Mouse (Mus musculus) lung, embryonic 14.5 days (tissue): ENCODE data around the gene Rinl. TPM values are rescaled to one million over a fixed set of nuclear protein-coding genes. Genes with fewer than 3 reads are reported as not detected.

Experiments used
- ATAC-seq: fragments of 200-750 bp; cut with Nextera tagmentation; 2 replicates; pipeline ENCODE4 v1.8.0; 2017; ENCODE audit warnings: mild to moderate bottlenecking, moderate TSS enrichment, moderate library complexity; ENCODE audit not compliant: insufficient read depth
- DNase-seq: peaks from one replicate; pipeline ENCODE4 v3.0.0-alpha.2; 2015
- H3K27ac ChIP-seq: fragments of 300-500 bp; sonication (generic); 2 replicates; pipeline ENCODE4 v1.5.1; 2014; ENCODE audit warnings: low read depth, mild to moderate bottlenecking, moderate library complexity
- H3K27me3 ChIP-seq: fragments of 300-500 bp; sonication (generic); 2 replicates; pipeline ENCODE4 v1.6.1; 2014; ENCODE audit warnings: low read length, control low read depth; ENCODE audit not compliant: insufficient read depth
- H3K36me3 ChIP-seq: fragments of 300-500 bp; sonication (generic); 2 replicates; pipeline ENCODE4 v1.6.1; 2014; ENCODE audit warnings: control low read depth; ENCODE audit not compliant: insufficient read depth
- H3K4me1 ChIP-seq: fragments of 300-500 bp; sonication (generic); 2 replicates; pipeline ENCODE4 v1.6.1; 2014; ENCODE audit warnings: antibody characterized with exemption, control low read depth; ENCODE audit not compliant: insufficient read depth
- H3K4me2 ChIP-seq: fragments of 300-500 bp; sonication (generic); 2 replicates; pipeline ENCODE4 v1.6.1; 2014; ENCODE audit warnings: mild to moderate bottlenecking
- H3K4me3 ChIP-seq: fragments of 300-500 bp; sonication (generic); 2 replicates; pipeline ENCODE4 v1.5.1; 2014; ENCODE audit warnings: low read depth, low read length
- H3K9ac ChIP-seq: fragments of 300-500 bp; sonication (generic); 2 replicates; pipeline ENCODE4 v1.6.1; 2014
- H3K9me3 ChIP-seq: fragments of 300-500 bp; sonication (generic); 2 replicates; pipeline ENCODE4 v1.6.1; 2016; ENCODE audit warnings: low read depth, low read length, control low read depth
- CTCF ChIP-seq: IDR thresholded peaks from 2 replicates; pipeline ENCODE4 v1.5.1; 2016; ENCODE audit warnings: antibody characterized with exemption, low read depth
- WGBS: fragments of 180-500 bp; shearing (Covaris S2); extraction: QIAGEN DNeasy Blood & Tissue Kit; methylation state at CpG from one replicate; pipeline ENCODE4 v1.1.7; 2014; 5-methylcytosine and 5-hydroxymethylcytosine counted together
- polyA plus RNA-seq: library from polyadenylated mRNA; unstranded; fragments of >200 nt; fragmentation: Nextera tagmentation; extraction: Ambion mirVana; gene quantifications from 2 replicates; pipeline ENCODE4 v1.2.1, GENCODE M21; 2014

The Rinl gene
- polyA plus RNA-seq, 1 experiment from 2014 or later: 6.8 TPM

GRCm38 (mm10) chr7:28829821-28830220, 41.1 kb downstream of the Rinl start:
- 88% methylated on average over 8 of the region's 8 CpGs for WGBS
- no peaks in the 10 kb centered on the region for H3K4me1 ChIP-seq
- H3K27me3 ChIP-seq: no peaks in the 10 kb centered on the region
- no peak for DNase-seq
- no peak overlapping the region for H3K9ac ChIP-seq
- TF ChIP-seq CTCF: no peak
- ATAC-seq: no peak
- H3K4me2 ChIP-seq: no peak overlapping the region
- H3K9me3 ChIP-seq: no peaks in the 10 kb centered on the region
- no peak overlapping the region for H3K4me3 ChIP-seq
- H3K27ac ChIP-seq: no peak overlapping the region
- peaks cover 23% of the 10 kb centered on the region; the same call in 1 of the 2 replicates for H3K36me3 ChIP-seq

DNA sequence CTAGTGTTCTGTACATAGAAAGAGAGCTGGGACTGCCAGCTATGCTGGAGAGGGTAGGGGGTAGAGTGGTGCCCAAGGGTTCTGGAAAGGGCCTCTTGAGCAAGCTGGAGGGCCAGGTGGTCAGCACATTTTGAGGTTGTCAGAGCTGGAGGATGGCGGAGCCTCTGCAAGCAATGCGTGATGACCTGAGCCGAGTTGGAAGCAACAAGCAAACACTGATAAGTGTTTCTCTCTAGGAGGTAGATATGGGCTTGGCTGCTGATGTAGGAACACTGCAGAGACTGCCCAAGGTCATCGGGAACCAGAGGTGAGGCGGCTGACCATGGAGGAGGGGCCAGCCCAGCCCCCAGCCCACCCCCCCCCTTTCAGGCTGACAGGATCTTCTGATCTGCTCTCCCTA, 42.2 kb downstream of the Rinl start:
- Histone ChIP-seq H3K27me3 (no peaks in the 10 kb centered on the region), H3K27ac (no peak overlapping the region), H3K9me3 (no peaks in the 10 kb centered on the region), H3K4me3 (no peak overlapping the region), H3K4me2 (no peak overlapping the region), H3K4me1 (no peaks in the 10 kb centered on the region), H3K9ac (no peak overlapping the region), H3K36me3 (peaks cover 23% of the 10 kb centered on the region; the same call in 1 of the 2 replicates)
- ATAC-seq (no peak), DNase-seq (no peak)
- WGBS: 69% methylated on average over 5 of the region's 5 CpGs
- no peak for TF ChIP-seq CTCF

DNA sequence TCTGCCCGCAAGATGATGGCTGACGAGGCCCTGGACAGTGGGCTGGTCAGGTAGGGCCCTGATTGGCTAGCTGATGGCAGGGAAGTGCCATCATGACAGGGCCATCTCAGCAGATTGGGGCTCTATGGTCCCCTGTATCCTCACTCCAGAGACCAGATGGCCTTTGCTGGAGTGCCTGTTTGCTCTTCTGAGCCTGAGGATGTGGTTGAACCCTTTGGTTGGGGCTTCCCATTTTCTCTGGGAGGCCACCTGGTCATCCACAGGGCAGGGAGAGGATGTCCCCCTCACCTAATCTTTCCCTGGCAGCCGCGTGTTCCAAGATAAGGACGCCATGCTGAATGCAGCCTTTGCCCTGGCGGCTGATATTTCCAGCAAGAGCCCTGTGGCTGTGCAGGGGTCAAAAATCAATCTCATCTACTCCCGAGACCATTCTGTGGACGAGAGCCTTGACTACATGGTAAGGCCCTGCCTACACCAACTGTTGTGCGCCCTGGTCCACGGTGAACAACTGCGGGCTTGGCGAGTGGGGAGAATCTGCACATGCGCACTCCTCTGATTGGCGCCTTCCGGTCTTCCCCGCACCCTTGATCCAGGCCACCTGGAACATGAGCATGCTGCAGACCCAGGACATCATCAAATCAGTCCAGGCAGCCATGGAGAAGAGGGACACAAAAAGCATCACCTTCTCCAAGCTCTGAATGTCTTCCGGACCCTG, 42.8 kb downstream of the Rinl start:
- Histone ChIP-seq H3K4me2 (no peak overlapping the region), H3K9ac (no peak overlapping the region), H3K4me3 (no peak overlapping the region), H3K27ac (no peak overlapping the region), H3K27me3 (no peaks in the 10 kb centered on the region), H3K4me1 (no peaks in the 10 kb centered on the region), H3K36me3 (peaks cover 20% of the 10 kb centered on the region; the same call in 1 of the 2 replicates), H3K9me3 (no peaks in the 10 kb centered on the region)
- WGBS: 80% methylated on average over 17 of the region's 17 CpGs
- DNase-seq (no peak), ATAC-seq (no peak)
- TF ChIP-seq CTCF: no peak

DNA sequence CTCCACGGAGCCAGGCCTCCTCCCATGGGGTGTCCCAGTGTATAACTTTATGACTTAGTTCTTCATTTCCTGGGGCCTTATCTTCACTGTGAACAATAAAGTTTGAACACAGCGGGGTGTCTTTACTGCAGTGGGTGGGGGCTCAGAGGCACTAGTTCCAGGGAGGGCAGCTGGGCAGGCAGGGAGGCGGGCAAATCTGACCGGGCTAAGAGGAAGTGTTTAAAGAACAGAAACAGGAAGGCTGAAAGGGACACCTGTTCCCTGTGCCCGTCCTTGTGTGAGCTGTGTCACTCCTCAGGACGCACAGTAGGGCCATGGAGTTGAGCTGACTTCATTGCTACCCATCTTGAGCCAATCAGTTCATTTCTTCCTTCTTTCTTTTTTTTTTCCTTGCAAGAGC, 43.4 kb downstream of the Rinl start:
- H3K9me3 ChIP-seq: no peaks in the 10 kb centered on the region
- H3K36me3 ChIP-seq: peaks cover 20% of the 10 kb centered on the region; the same call in 1 of the 2 replicates
- no peak for DNase-seq
- TF ChIP-seq CTCF: no peak
- H3K27ac ChIP-seq: no peak overlapping the region
- no peaks in the 10 kb centered on the region for H3K27me3 ChIP-seq
- ATAC-seq: no peak
- H3K4me1 ChIP-seq: no peaks in the 10 kb centered on the region
- WGBS: 62% methylated on average over 6 of the region's 6 CpGs
- no peak overlapping the region for H3K9ac ChIP-seq
- H3K4me2 ChIP-seq: no peak overlapping the region
- no peak overlapping the region for H3K4me3 ChIP-seq

DNA sequence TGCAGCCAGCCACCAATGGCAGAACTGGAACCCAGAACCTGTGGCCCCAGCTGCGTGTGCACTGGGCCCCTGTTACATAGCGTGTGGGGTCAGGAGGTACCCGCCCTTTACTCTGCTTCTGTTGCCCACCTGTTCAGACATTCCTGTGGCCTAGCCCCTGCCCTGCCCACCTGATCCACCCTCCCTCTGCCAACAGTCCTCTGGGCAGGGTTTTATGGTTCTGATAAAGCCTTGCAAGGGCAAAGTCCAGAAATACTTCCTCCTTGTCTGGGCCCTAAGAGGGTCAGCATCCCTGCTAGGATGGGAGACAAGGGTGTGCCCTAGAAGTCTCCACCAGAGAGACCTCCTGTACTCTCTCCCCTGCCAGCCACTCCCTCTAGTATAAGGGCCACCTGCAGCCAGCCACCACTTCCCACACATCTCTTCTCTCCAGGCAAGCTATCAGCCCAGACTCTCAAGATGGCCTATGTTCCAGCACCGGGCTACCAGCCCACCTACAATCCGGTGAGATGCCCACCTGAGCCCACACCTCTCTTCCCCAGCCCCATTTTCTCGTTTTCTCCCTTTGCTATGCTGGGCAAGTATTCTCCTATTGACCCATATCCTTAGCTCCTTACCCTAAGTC, 45.1 kb downstream of the Rinl start, which contains the start of gene Lgals4:
Gene Lgals4, plus strand, starts transcription at position 132 of the 625 bp plus-strand sequence.
- DNase-seq (no peak), ATAC-seq (no peak)
- WGBS: 75% methylated on average over 6 of the region's 6 CpGs
- Histone ChIP-seq H3K27me3 (no peaks in the 10 kb centered on the region), H3K9me3 (no peaks in the 10 kb centered on the region), H3K4me3 (no peak within 1 kb of the TSS), H3K27ac (no peak within 1 kb of the TSS), H3K4me1 (no peaks in the 10 kb centered on the region), H3K36me3 (peaks cover 17% of the 10 kb centered on the region; the same call in 1 of the 2 replicates), H3K9ac (no peak within 1 kb of the TSS), H3K4me2 (no peak within 1 kb of the TSS)
- no peak for TF ChIP-seq CTCF

- Histone ChIP-seq H3K27me3 (no peaks in the 10 kb centered on the region), H3K27ac (no peak overlapping the region), H3K9me3 (no peaks in the 10 kb centered on the region), H3K4me2 (no peak overlapping the region), H3K4me1 (no peaks in the 10 kb centered on the region), H3K4me3 (no peak overlapping the region), H3K9ac (no peak overlapping the region), H3K36me3 (no peaks in the 10 kb centered on the region)
- DNase-seq (no peak), ATAC-seq (no peak)
- 72% methylated on average over 5 of the region's 5 CpGs for WGBS
- no peak for TF ChIP-seq CTCF
These were observed 48.2 kb downstream of the Rinl start for GRCm38 (mm10) chr7:28836936-28837335.

- Histone ChIP-seq H3K4me3 (no peak overlapping the region), H3K4me2 (no peak overlapping the region), H3K9ac (no peak overlapping the region), H3K36me3 (no peaks in the 10 kb centered on the region), H3K27me3 (no peaks in the 10 kb centered on the region), H3K9me3 (no peaks in the 10 kb centered on the region), H3K4me1 (no peaks in the 10 kb centered on the region), H3K27ac (no peak overlapping the region)
- DNase-seq (no peak), ATAC-seq (no peak)
- 74% methylated on average over 9 of the region's 9 CpGs for WGBS
- no peak for TF ChIP-seq CTCF
These were observed 49.6 kb downstream of the Rinl start for GRCm38 (mm10) chr7:28838331-28838730.
